Mouse (Mus musculus) embryonic facial prominence, embryonic 11.5 days (tissue): ENCODE results near the gene Rtf2. TPM values are rescaled to one million over a fixed set of nuclear protein-coding genes. Genes with fewer than 3 reads are reported as not detected.

Source experiments
- ATAC-seq: fragments of 200-750 bp; cut with Nextera tagmentation; replicated peaks from 2 replicates; pipeline ENCODE4 v1.8.0; 2017; ENCODE audit warnings: low read depth; ENCODE audit not compliant: insufficient number of reproducible peaks, low FRiP score, low TSS enrichment
- DNase-seq: peaks from one replicate; pipeline ENCODE4 v3.0.0-alpha.2; 2015; ENCODE audit warnings: low spot score
- H3K27ac ChIP-seq: fragments of 300-500 bp; sonication (generic); replicated peaks from 2 replicates; pipeline ENCODE4 v1.5.1; 2014; ENCODE audit warnings: mild to moderate bottlenecking, low read depth, low read length, control low read depth
- H3K27me3 ChIP-seq: fragments of 300-500 bp; sonication (generic); 2 replicates; pipeline ENCODE4 v1.6.1; 2014; ENCODE audit warnings: mild to moderate bottlenecking, low read length, moderate library complexity, mixed read lengths; ENCODE audit not compliant: control insufficient read depth, insufficient read depth
- H3K36me3 ChIP-seq: fragments of 300-500 bp; sonication (generic); replicated peaks from 2 replicates; pipeline ENCODE4 v1.6.1; 2014; ENCODE audit warnings: low read depth, mild to moderate bottlenecking, low read length, moderate library complexity, mixed read lengths; ENCODE audit not compliant: control insufficient read depth, insufficient read depth
- H3K4me1 ChIP-seq: fragments of 300-500 bp; sonication (generic); 2 replicates; pipeline ENCODE4 v1.6.1; 2014; ENCODE audit warnings: low read length, mixed read lengths; ENCODE audit not compliant: control insufficient read depth, insufficient read depth
- H3K4me2 ChIP-seq: fragments of 300-500 bp; sonication (generic); 2 replicates; pipeline ENCODE4 v1.6.1; 2014; ENCODE audit warnings: low read depth, mild to moderate bottlenecking, control low read depth, low read length, moderate library complexity
- H3K4me3 ChIP-seq: fragments of 300-500 bp; sonication (generic); 2 replicates; pipeline ENCODE4 v1.5.1; 2014; ENCODE audit warnings: low read depth, low read length, control low read depth
- H3K9ac ChIP-seq: fragments of 300-500 bp; sonication (generic); replicated peaks from 2 replicates; pipeline ENCODE4 v1.6.1; 2014; ENCODE audit warnings: mild to moderate bottlenecking, control low read depth, low read length
- H3K9me3 ChIP-seq: fragments of 300-500 bp; sonication (generic); replicated peaks from 2 replicates; pipeline ENCODE4 v1.6.1; 2016; ENCODE audit warnings: mild to moderate bottlenecking, low read length, inconsistent platforms, mixed read lengths; ENCODE audit not compliant: control insufficient read depth
- WGBS: fragments of 180-500 bp; shearing (Covaris S2); extraction: QIAGEN DNeasy Blood & Tissue Kit; methylation state at CpG from one replicate; pipeline ENCODE4 v1.1.7; 2014; 5-methylcytosine and 5-hydroxymethylcytosine counted together
- polyA plus RNA-seq: library from polyadenylated mRNA; unstranded; fragments of >200 nt; fragmentation: Nextera tagmentation; extraction: Ambion mirVana; gene quantifications from 2 replicates; pipeline ENCODE4 v1.2.1, GENCODE M21; 2014

The Rtf2 gene
- polyA plus RNA-seq, 1 experiment from 2014 or later = 80.9 TPM

DNA sequence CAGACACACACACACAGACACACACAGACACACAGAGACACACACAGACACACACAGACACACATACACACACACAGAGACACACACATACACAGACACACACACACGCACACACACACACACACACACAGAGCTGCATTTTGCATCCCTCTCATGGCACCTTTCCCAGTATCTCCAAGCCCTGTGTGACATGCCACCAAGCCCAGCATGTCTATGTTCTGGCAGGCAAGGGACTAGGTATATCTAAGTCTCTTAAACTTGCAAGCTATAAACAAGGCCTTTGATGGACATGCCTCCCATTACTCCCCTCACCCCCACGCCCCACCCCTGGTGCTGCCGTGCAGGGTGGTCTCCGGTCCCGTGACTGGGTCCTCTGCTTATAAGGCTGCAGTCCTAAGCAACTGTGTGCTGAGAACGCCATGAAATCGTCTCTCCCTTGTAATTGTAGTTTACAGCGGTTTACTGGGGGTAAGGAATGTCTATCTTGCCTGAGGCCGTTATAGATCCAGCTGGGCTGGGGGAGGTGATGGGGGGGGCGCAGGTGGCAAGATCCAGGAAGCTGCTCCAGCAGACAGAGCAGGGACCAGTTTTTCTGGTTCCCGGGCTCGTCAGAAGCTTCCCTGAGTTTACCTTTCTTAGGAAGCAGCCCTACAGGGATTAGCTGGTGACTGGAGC is 44.5 kb downstream of the Rtf2 start:
- ATAC-seq (peak; percentile 51), DNase-seq (peak; percentile 70)
- Histone ChIP-seq H3K27ac (no peak overlapping the region), H3K27me3 (no peaks in the 10 kb centered on the region), H3K4me1 (no peaks in the 10 kb centered on the region; the same call in 1 of the 2 replicates), H3K9ac (no peak overlapping the region), H3K4me3 (no peak overlapping the region), H3K4me2 (no peak overlapping the region), H3K9me3 (no peaks in the 10 kb centered on the region), H3K36me3 (no peaks in the 10 kb centered on the region)
- WGBS = 29% methylated on average over 12 of the region's 12 CpGs

DNA sequence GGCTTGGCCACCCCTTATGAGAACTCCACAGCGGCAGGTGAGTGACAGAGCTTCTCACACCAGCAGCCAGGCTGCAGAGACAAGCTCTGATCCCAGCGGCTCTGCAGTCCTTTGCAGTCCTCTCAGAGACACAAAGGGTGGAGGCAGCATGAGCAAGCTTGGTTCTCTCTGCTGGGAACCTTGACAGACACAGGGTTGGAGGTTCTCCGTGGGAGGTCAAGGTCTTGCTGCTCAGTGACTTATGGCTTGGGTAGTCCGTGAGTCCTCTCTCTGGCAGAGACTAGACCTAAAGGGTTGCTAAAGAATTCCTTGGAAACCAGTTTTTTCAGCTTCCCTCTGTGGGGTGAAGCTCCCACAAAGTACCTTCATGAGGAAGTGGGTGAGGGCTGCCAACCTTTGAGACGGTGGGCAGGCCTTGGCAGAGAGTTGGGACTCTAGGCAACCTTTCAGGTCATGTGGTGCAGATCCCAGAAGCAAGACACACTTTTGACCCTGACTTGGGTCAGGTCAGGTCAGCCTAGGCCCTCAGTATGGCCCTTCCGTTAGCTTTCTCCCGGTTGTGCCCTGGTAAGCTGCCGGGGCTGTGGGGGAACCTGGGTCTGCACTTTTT is 56.5 kb downstream of the Rtf2 start:
- Histone ChIP-seq H3K27me3 (no peaks in the 10 kb centered on the region), H3K36me3 (no peaks in the 10 kb centered on the region), H3K4me3 (no peak overlapping the region), H3K4me1 (no peaks in the 10 kb centered on the region), H3K27ac (no peak overlapping the region), H3K9ac (no peak overlapping the region), H3K4me2 (no peak overlapping the region), H3K9me3 (no peaks in the 10 kb centered on the region)
- WGBS = 61% methylated on average over 8 of the region's 8 CpGs
- DNase-seq = no peak
- no peak for ATAC-seq

DNA sequence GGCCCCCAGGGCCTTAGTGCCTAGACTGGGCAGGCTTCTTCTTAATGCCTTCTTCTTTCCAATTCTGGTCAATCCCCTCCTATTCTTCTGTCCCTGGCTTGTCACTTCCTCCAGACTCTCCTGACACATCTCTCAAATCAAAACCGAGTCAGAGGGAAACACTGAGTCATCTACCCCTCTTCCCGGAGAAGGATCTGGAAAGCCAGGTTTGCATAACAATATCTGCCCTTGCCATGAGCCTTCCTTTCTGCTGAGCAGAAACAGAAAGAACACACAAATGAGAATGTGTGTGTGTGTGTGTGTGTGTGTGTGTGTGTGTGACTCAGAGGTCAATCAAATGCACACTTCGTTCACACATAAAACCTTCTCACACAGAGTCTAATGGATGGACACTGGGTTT is 58.5 kb downstream of the Rtf2 start:
- Histone ChIP-seq H3K9me3 (no peaks in the 10 kb centered on the region), H3K4me3 (no peak overlapping the region), H3K27me3 (no peaks in the 10 kb centered on the region), H3K4me1 (no peaks in the 10 kb centered on the region), H3K27ac (no peak overlapping the region), H3K9ac (no peak overlapping the region), H3K4me2 (no peak overlapping the region), H3K36me3 (no peaks in the 10 kb centered on the region)
- no peak for ATAC-seq
- 67% methylated on average over 3 of the region's 3 CpGs for WGBS
- no peak for DNase-seq

DNA sequence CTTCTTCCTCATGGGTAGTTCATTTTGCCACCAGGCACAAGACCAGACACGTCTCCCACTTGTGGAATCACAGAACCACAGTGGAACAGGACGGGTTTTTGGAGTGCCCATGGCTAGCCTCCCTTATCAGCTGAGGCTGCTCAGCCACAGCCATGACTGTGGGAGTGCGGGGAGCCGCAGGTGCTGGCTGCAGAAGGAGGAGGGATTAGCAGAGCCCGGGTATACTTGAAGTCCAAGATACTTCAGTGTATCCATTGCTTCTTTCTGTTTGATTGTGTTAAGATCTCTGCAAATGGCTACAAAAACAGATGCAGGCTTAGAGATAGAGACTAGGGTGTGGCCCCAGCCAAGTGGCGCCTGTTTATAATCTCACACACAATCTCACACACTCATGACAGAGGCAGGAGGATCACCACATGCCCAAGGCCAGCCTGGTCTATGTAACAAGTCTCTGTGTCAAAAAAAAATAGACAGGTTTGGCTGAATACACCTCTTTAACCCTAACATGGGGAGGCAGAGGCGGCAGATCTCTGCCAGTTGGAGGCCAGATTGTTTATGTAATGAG is 60.5 kb downstream of the Rtf2 start:
- ATAC-seq (no peak), DNase-seq (no peak)
- Histone ChIP-seq H3K27me3 (no peaks in the 10 kb centered on the region), H3K4me2 (no peak overlapping the region), H3K36me3 (no peaks in the 10 kb centered on the region), H3K9me3 (no peaks in the 10 kb centered on the region), H3K4me1 (no peaks in the 10 kb centered on the region), H3K4me3 (no peak overlapping the region), H3K27ac (no peak overlapping the region), H3K9ac (no peak overlapping the region)
- 49% methylated on average over 7 of the region's 7 CpGs for WGBS

DNA sequence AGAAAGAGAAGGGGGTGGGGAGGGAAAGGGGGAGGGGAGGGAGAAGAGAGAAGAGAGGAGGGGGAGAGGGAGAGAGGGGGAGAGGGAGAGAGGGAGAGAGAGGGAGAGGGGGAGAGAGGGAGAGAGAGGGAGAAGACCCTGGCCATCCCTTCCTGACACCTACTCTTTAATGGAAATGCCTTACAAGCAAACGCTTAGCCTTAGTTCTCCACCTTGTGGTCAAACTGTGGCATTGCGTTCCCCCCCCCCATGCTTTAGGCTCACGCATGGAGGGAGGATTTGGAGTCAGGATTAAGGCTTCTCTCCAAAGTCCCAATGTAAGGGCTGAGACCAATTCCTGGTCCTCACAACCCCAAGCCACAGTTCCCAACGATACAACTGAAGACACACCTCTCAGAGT is 61.0 kb downstream of the Rtf2 start:
- Histone ChIP-seq H3K9me3 (no peaks in the 10 kb centered on the region), H3K27me3 (no peaks in the 10 kb centered on the region), H3K9ac (no peak overlapping the region), H3K27ac (no peak overlapping the region), H3K36me3 (no peaks in the 10 kb centered on the region), H3K4me1 (no peaks in the 10 kb centered on the region), H3K4me2 (no peak overlapping the region), H3K4me3 (no peak overlapping the region)
- WGBS = under 1% methylated on average over 4 of the region's 4 CpGs
- no peak for ATAC-seq
- DNase-seq = peak; percentile 86

DNA sequence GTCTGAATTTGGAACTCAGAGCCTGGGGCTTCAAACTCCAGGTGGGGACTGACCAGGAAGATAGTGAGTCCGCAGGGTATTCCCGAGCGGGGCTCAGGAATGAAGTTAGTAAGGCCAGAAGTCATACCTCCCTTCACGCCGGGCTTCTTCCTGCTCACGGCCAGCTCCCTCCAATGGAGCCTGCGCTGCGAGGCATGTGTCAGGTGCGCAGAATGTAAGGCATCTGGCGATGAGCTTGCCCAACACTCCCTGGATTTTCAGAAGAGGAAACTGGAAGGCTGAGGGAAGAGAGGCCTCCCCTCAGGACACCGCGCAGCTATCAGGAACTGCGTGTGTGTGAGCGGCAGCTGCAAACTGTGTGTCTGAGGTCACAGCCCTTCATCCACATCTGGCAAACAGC is 61.8 kb downstream of the Rtf2 start:
- Histone ChIP-seq H3K9me3 (no peaks in the 10 kb centered on the region), H3K36me3 (no peaks in the 10 kb centered on the region), H3K27me3 (no peaks in the 10 kb centered on the region), H3K9ac (no peak overlapping the region), H3K4me2 (no peak overlapping the region), H3K4me3 (no peak overlapping the region), H3K27ac (no peak overlapping the region), H3K4me1 (no peaks in the 10 kb centered on the region)
- ATAC-seq (no peak), DNase-seq (peak; percentile 28)
- WGBS = 47% methylated on average over 14 of the region's 14 CpGs

DNA sequence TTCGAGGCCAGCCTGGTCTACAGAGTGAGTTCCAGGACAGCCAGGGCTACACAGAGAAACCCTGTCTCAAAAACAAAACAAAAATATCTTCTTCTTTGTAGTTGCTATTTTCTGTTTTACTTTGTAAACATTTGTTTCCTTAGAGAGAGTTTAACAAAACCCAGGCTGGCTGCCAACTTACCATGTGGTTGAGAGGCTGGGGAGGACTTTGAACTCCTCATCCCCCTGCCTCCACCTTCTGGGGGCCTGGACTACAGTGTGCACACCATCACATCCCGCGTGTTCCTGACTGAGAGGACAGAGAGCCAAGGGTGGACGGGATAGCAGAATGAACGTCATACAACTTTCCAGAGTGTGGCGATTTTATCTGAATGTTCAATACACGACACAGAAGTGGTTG is 65.8 kb downstream of the Rtf2 start:
- Histone ChIP-seq H3K4me3 (no peak overlapping the region), H3K27ac (no peak overlapping the region), H3K27me3 (no peaks in the 10 kb centered on the region), H3K4me2 (no peak overlapping the region), H3K36me3 (no peaks in the 10 kb centered on the region), H3K9me3 (no peaks in the 10 kb centered on the region), H3K4me1 (no peaks in the 10 kb centered on the region), H3K9ac (no peak overlapping the region)
- DNase-seq (no peak), ATAC-seq (no peak)
- WGBS = 91% methylated on average over 7 of the region's 7 CpGs

DNA sequence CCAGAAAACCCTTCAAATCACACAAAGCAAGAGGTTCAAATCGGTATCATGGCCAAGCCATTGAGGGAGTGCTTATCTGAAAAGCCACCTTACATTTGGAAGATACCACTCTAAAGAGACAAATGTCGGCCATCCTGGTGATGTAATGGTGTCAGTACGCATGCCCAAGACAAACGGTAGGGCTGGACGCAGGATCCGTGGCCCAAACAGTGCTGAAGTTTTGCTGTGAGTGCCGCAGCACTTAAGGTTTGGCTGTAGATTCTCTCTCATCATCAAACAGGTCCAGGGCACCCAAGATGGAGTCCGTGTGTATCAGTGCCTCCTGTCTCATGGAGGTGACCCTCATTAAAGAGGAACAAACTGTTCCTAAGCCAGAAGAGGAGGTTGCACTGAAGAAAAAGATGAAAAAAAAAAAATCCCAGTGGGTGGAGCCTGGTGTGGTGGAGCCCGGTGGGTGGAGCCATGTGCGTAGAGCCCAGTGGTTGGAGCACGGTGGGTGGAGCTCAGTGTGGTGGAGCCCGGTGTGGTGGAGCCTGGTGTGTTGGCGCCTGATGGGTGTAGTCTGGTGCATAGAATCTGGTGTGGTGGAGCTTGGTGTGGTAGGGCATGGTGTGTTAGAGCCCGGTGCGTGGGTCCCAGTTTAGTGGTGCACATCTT is 69.8 kb downstream of the Rtf2 start:
- Histone ChIP-seq H3K9ac (no peak overlapping the region), H3K27me3 (no peaks in the 10 kb centered on the region), H3K4me2 (no peak overlapping the region), H3K27ac (no peak overlapping the region), H3K36me3 (no peaks in the 10 kb centered on the region), H3K4me1 (no peaks in the 10 kb centered on the region), H3K9me3 (no peaks in the 10 kb centered on the region), H3K4me3 (no peak overlapping the region)
- no peak for DNase-seq
- no peak for ATAC-seq
- WGBS = 91% methylated on average over 15 of the region's 15 CpGs
